Mouse (Mus musculus) forebrain, postnatal 0 days (tissue): ENCODE results near the gene Slc22a17. TPM values are rescaled to one million over a fixed set of nuclear protein-coding genes. Genes with fewer than 3 reads are reported as not detected.
"Not testable (repeated sequence)": the region's sequence is repeated elsewhere in the genome, so short reads cannot be mapped to it uniquely, and the experiment has no call there.

Source experiments
- ATAC-seq: fragments of 200-750 bp; cut with Nextera tagmentation; 2 replicates; pipeline ENCODE4 v1.8.0; 2017; ENCODE audit warnings: mild to moderate bottlenecking, moderate library complexity
- DNase-seq: peaks from one replicate; pipeline ENCODE4 v3.0.0-alpha.2; 2015
- H3K27ac ChIP-seq: fragments of 300-500 bp; sonication (generic); 2 replicates; pipeline ENCODE4 v1.5.1; 2014; ENCODE audit warnings: low read depth, mild to moderate bottlenecking, antibody characterized with exemption, low read length, moderate library complexity, mixed read lengths
- H3K27me3 ChIP-seq: fragments of 300-500 bp; sonication (generic); 2 replicates; pipeline ENCODE4 v1.6.1; 2014; ENCODE audit warnings: mild to moderate bottlenecking, low read length, mixed read lengths; ENCODE audit not compliant: insufficient read depth
- H3K36me3 ChIP-seq: fragments of 300-500 bp; sonication (generic); 2 replicates; pipeline ENCODE4 v1.6.1; 2014; ENCODE audit warnings: mild to moderate bottlenecking, moderate library complexity; ENCODE audit not compliant: insufficient read depth
- H3K4me1 ChIP-seq: fragments of 300-500 bp; sonication (generic); 2 replicates; pipeline ENCODE4 v1.6.1; 2014; ENCODE audit warnings: antibody characterized with exemption; ENCODE audit not compliant: insufficient read depth
- H3K4me2 ChIP-seq: fragments of 300-500 bp; sonication (generic); 2 replicates; pipeline ENCODE4 v1.6.1; 2014; ENCODE audit warnings: low read depth, mild to moderate bottlenecking, moderate library complexity
- H3K4me3 ChIP-seq: fragments of 300-500 bp; sonication (generic); 2 replicates; pipeline ENCODE4 v1.5.1; 2014; ENCODE audit warnings: low read depth, low read length, mixed read lengths
- H3K9ac ChIP-seq: fragments of 300-500 bp; sonication (generic); 2 replicates; pipeline ENCODE4 v1.6.1; 2014; ENCODE audit warnings: mild to moderate bottlenecking
- H3K9me3 ChIP-seq: fragments of 300-500 bp; sonication (generic); 2 replicates; pipeline ENCODE4 v1.6.1; 2016; ENCODE audit warnings: low read length
- CTCF ChIP-seq: sonication (generic); IDR thresholded peaks from 2 replicates; pipeline ENCODE4 v1.5.1; 2016; ENCODE audit warnings: antibody characterized with exemption, control low read depth, low read depth
- WGBS: fragments of 180-500 bp; shearing (Covaris S2); extraction: QIAGEN DNeasy Blood & Tissue Kit; methylation state at CpG from one replicate; pipeline ENCODE4 v1.1.7; 2014; 5-methylcytosine and 5-hydroxymethylcytosine counted together
- polyA plus RNA-seq: library from polyadenylated mRNA; unstranded; fragments of >200 nt; fragmentation: Nextera tagmentation; extraction: Ambion mirVana; gene quantifications from 2 replicates; pipeline ENCODE4 v1.2.1, GENCODE M21; 2015
- total RNA-seq: library from RNA; depleted of rRNA; stranded (reverse); fragments of >200 nt; gene quantifications from 2 replicates; pipeline ENCODE4 v1.2.3, GENCODE M21; 2014; rRNA removed

Gene Slc22a17
- total RNA-seq: 327 and 359 TPM in 2 replicates
- 230 and 282 TPM in 2 replicates for polyA plus RNA-seq

DNA sequence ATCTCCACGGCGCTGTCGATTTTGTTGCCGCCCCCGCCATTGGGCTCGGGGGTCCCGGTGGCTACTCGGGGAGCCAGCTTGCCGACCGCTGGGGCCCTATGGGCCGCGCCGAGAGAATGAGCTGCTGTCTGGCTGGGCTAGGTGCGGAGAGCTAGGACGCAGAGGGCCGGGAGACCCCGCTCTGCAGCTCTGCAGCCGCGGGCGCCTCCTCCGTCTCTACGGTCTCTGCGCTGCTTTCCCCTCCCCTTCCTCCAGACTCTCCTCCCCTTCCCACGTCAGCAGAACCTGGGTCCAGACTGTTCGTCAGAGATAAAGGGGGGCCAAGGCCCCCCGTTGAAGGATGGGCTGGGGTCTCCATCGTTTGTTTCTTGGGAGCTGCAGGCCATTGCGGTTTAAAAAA is at the start of gene Slc22a17:
TSS of gene Slc22a17 (minus strand) at position 247 of the 400 bp plus-strand sequence.
- peak; percentile 94 for DNase-seq
- 0 out of 2 replicates have a peak, but pooled peaks have one; percentile 20 for TF ChIP-seq CTCF

DNA sequence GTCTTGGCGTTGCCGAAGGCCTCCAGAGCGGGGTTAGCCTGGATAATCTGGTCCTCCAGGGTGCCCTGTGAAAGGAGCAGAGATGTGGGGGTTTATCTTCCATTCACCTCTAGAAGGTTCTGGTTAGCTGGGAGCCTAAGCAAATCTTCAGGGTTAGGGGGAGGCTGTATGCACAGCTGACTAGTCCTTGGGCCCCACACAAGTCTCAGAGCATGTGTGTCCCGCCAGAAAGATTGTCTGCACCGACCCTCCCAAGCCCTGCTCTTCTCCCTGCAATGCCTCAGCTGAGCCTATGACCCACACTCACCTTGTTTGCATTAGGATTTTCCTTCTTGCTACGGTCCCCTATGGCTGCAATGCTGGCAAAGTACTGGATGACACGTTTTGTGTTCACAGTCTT is 49.8 kb upstream of the Slc22a17 start:
- H3K4me3 ChIP-seq: no peak overlapping the region
- no peaks in the 10 kb centered on the region for H3K9me3 ChIP-seq
- H3K36me3 ChIP-seq: no peaks in the 10 kb centered on the region
- H3K27ac ChIP-seq: no peak overlapping the region
- no peak for ATAC-seq
- H3K9ac ChIP-seq: no peak overlapping the region
- H3K27me3 ChIP-seq: no peaks in the 10 kb centered on the region
- no peaks in the 10 kb centered on the region for H3K4me1 ChIP-seq
- no peak for TF ChIP-seq CTCF
- 90% methylated on average over 7 of the region's 7 CpGs for WGBS
- H3K4me2 ChIP-seq: no peak overlapping the region
- no peak for DNase-seq

More for the DNA sequence above, at the start of gene Slc22a17:
- Histone ChIP-seq H3K9me3 (no peaks in the 10 kb centered on the region), H3K27ac (peak within 1 kb of the TSS; percentile 89), H3K9ac (peak within 1 kb of the TSS; percentile 89), H3K36me3 (peaks cover 42% of the 10 kb centered on the region), H3K4me1 (peaks cover 12% of the 10 kb centered on the region; the same call in 1 of the 2 replicates), H3K27me3 (no peaks in the 10 kb centered on the region), H3K4me2 (peak within 1 kb of the TSS; percentile 97), H3K4me3 (peak within 1 kb of the TSS; percentile 76)
- WGBS: under 1% methylated on average over 27 of the region's 28 CpGs
- ATAC-seq: peak; percentile 97

DNA sequence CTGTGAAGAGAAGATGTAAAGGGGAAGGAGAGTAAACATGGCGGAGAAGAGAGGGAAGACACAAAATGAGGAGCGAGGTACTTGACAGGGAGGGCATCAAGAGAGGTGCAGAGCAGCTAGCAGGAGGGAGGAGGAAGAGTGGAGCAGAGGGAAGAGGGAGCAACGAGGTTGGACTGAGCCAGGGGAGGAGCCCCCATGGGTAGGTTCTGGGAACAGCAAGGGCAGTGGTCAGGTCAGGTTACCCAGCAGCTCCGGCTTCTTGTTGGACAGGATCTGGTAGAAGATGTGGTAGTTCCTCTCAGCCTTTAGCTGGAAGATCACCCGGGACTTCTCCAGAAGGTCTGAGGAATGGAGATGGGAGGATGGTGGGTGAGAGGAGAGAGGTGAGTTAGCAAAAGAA is 48.6 kb upstream of the Slc22a17 start:
- DNase-seq: no peak
- no peak overlapping the region for H3K9ac ChIP-seq
- no peak for TF ChIP-seq CTCF
- no peak overlapping the region for H3K4me2 ChIP-seq
- no peak for ATAC-seq
- WGBS: 83% methylated on average over 5 of the region's 5 CpGs
- no peaks in the 10 kb centered on the region for H3K4me1 ChIP-seq
- H3K9me3 ChIP-seq: no peaks in the 10 kb centered on the region
- no peaks in the 10 kb centered on the region for H3K36me3 ChIP-seq
- no peaks in the 10 kb centered on the region for H3K27me3 ChIP-seq
- H3K27ac ChIP-seq: no peak overlapping the region
- no peak overlapping the region for H3K4me3 ChIP-seq

DNA sequence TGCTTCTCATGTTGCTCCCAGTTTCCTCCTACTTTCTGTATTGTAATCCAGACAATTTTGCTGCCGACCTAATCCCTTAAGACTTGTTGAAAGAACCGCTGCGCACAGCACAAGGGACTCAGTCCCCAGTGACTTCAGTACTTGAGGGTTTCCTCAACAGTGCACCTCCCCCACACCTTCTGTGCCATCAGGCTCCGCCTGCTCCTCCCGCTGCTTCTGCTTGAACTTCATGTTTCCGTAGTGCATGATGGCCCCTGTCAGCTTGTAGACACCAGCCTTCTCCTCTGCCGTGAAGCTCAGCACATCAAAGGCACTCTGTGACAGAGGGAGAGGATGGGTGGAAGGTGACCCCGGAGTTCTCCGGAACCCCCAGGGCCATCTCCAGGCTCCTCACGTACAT is 47.8 kb upstream of the Slc22a17 start:
- H3K36me3 ChIP-seq: no peaks in the 10 kb centered on the region
- H3K27ac ChIP-seq: no peak overlapping the region
- H3K4me2 ChIP-seq: no peak overlapping the region
- H3K4me1 ChIP-seq: no peaks in the 10 kb centered on the region
- no peaks in the 10 kb centered on the region for H3K9me3 ChIP-seq
- WGBS: 70% methylated on average over 10 of the region's 10 CpGs
- ATAC-seq (no peak), DNase-seq (peak; percentile 3)
- no peaks in the 10 kb centered on the region for H3K27me3 ChIP-seq
- no peak overlapping the region for H3K4me3 ChIP-seq
- H3K9ac ChIP-seq: no peak overlapping the region
- TF ChIP-seq CTCF: no peak

DNA sequence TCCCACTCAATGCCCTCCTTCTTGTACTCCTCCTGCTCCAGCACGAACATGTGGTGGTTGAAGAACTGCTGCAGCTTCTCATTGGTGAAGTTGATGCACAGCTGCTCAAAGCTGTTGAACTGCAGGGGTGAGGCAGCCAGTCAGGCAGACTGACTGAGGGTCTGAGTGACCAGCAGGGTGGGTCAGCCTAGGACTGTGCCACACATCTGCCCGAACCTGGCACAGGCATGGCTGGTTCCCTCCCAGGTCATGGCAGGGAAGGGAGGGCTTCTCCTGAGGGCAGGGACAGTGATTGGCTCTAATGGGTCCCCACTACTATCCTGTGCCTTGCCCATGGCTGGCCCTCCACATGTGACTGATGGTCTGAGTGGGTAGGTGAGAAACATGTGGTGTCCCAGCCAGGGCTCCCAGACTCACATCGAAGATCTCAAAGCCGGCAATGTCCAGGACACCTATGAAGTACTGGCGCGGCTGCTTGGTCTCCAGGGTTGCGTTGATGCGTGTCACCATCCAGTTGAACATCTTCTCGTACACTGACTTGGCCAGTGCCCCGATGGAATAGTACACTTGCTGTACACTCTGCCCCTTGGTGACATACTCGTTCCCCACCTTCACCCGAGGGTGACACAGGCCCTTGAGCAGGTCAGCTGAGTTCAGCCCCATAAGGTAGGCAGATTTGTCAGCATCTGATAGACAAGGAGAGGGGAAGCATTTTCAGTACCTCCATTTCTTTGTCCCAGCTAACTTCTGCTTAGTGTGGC is 47.1 kb upstream of the Slc22a17 start:
- WGBS: 96% methylated on average over 12 of the region's 12 CpGs
- H3K4me2 ChIP-seq, H3K9me3 ChIP-seq, H3K36me3 ChIP-seq, H3K27ac ChIP-seq, H3K9ac ChIP-seq, DNase-seq, H3K4me3 ChIP-seq, ATAC-seq, H3K4me1 ChIP-seq, H3K27me3 ChIP-seq: not testable (repeated sequence)

DNA sequence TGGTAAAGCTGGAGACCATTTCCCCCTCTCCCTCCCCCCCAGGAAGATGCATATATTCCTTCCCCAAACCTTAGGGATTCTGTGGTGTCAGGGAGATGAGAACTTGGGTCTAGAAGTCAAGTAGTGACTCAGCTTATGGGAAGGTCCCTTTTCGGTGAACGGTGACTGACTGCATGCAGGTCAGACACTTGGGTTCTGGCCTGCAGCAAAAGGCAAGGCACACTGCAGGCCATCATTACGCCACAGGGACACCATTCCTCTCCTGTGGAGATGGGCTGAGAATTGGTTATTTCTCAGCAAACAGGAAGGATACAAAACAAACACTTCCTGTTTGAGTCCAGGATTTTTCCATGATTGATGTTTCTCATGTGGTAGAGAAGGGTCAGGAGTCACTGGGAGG is 46.3 kb upstream of the Slc22a17 start:
- DNase-seq: no peak
- Histone ChIP-seq H3K9ac (no peak overlapping the region), H3K36me3 (no peaks in the 10 kb centered on the region), H3K27ac (no peak overlapping the region), H3K9me3 (no peaks in the 10 kb centered on the region), H3K27me3 (no peaks in the 10 kb centered on the region), H3K4me1 (no peaks in the 10 kb centered on the region), H3K4me2 (no peak overlapping the region), H3K4me3 (no peak overlapping the region)
- WGBS: 92% methylated on average over 3 of the region's 3 CpGs
- no peak for ATAC-seq
- no peak for TF ChIP-seq CTCF

DNA sequence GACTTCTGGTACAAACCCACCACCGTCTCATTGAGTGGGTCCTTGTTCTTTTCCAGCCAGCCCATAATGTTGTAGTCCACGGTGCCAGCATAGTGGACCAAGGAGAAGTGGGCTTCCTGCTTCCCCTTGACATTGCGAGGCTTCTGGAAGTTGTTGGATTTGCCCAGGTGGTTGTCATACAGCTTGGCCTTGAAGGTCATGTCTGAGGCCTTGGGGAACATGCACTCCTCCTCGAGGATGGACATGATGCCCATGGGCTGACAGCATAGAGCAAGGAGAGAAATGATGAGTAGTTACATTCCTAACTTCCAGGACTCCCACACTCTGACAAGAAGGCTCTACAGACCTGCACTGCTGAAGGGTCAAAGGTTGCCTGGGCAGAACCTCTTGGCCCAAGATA is 45.6 kb upstream of the Slc22a17 start:
- H3K9ac ChIP-seq: no peak overlapping the region
- no peaks in the 10 kb centered on the region for H3K9me3 ChIP-seq
- H3K4me1 ChIP-seq: no peaks in the 10 kb centered on the region
- H3K4me3 ChIP-seq: no peak overlapping the region
- no peak overlapping the region for H3K27ac ChIP-seq
- H3K27me3 ChIP-seq: no peaks in the 10 kb centered on the region
- H3K36me3 ChIP-seq: no peaks in the 10 kb centered on the region
- no peak overlapping the region for H3K4me2 ChIP-seq
- ATAC-seq (no peak), DNase-seq (no peak)
- TF ChIP-seq CTCF: no peak
- 83% methylated on average over 4 of the region's 4 CpGs for WGBS
